Comparison of ENCODE assay signal across 8 mouse cellular contexts in the genomic region with DNA sequence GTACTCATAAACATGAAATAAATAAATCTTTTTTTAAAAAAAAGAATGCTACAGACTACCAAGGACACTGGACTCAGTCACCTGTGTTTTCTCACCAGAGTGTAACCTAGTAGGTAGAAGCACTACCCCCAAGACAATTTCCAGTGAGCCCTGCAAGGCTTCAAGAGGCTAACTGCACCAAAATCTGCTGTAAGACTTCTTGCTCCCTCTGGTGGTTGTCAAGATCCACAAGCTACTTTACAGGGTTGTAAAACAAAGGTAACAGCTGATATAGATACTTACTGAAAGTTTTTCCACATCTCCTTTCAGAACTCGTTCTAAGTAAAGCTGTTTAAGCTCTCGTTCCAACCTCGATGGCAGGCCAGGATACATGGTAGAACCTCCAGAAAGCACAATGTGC. TPM values are rescaled to one million over a fixed set of nuclear protein-coding genes. Genes with fewer than 3 reads are reported as not detected.
DNase-seq lines count a peak whose midpoint lies in the region; ATAC-seq and TF ChIP-seq lines count a peak whose summit lies in the region.

No protein-coding gene starts in this region.

- peaks cover 63% of the 10 kb centered on the region for H3K36me3 ChIP-seq in intestine, postnatal 0 days (ENCODE audit: control insufficient read depth, insufficient read depth)

- TF ChIP-seq CTCF in intestine, postnatal 0 days (IDR thresholded peaks at IDR 0.05; ENCODE audit: low read depth) = peak; percentile 80

- H3K27ac ChIP-seq in intestine, postnatal 0 days (ENCODE audit: low read depth, low read length) = no peak overlapping the region

- no peak overlapping the region for H3K4me3 ChIP-seq in intestine, postnatal 0 days (ENCODE audit: low read depth, low read length)

- no peaks in the 10 kb centered on the region for H3K9me3 ChIP-seq in intestine, postnatal 0 days (ENCODE audit: control insufficient read depth)

- 63% methylated on average over 3 of the region's 3 CpGs for WGBS in intestine, postnatal 0 days

- no peaks in the 10 kb centered on the region for H3K4me1 ChIP-seq in intestine, postnatal 0 days (replicated peaks; ENCODE audit: control insufficient read depth, insufficient read depth, low read length)

- H3K9ac ChIP-seq in intestine, postnatal 0 days (ENCODE audit: low read depth, low read length) = no peak overlapping the region

- no peaks in the 10 kb centered on the region for H3K27me3 ChIP-seq in intestine, postnatal 0 days (replicated peaks; ENCODE audit: control insufficient read depth, insufficient read depth, low read length)

- ATAC-seq in intestine, postnatal 0 days = no peak
- no peak for ATAC-seq in monocyte, adult 5-6 weeks (replicated peaks; ENCODE audit: insufficient number of reproducible peaks, low FRiP score, low TSS enrichment, poor library complexity, severe bottlenecking)

- H3K4me2 ChIP-seq in intestine, postnatal 0 days (replicated peaks; ENCODE audit: low read depth) = no peak overlapping the region

- DNase-seq in frontal cortex, adult 2 months (ENCODE audit: extremely low spot score in 1 of 2, low spot score in 1 of 2) = peak; percentile 38 to 80
- no peak for DNase-seq in frontal cortex, postnatal 10 days (ENCODE audit: low spot score in 2 of 2)
- peak; percentile 52 for DNase-seq in right cerebral cortex, adult 18-20 months
- no peak for DNase-seq in right cerebral cortex, postnatal 14 days
- DNase-seq in cerebellum, postnatal 14 days = peak; percentile 51 to 70
- peak; percentile 62 for DNase-seq in naive thymus-derived CD4-positive, alpha-beta T cell, adult 2 months (ENCODE audit: low read depth)

RNA-seq across cellular contexts. Expression of a gene that starts 40.5 kb away (rescaled TPM):
- 123 and 145 TPM in 2 replicates for polyA plus RNA-seq in frontal cortex, adult 2 months (2012; rRNA removed)
- 109 and 111 TPM in 2 replicates for polyA plus RNA-seq in intestine, postnatal 0 days (2015; fragmentation: Nextera tagmentation; extraction: Ambion mirVana)
- 561 to 661 TPM (median 575 TPM) in 3 replicates for total RNA-seq in monocyte, adult 5-6 weeks (2017)

Comparison
In these comparisons a context has a peak if more than half of its experiments do, and no peak if none do; other contexts are left out.
1. DNase-seq: peak in frontal cortex, adult 2 months (2 of 2), right cerebral cortex, adult 18-20 months (single experiment), cerebellum, postnatal 14 days (2 of 2) and naive thymus-derived CD4-positive, alpha-beta T cell, adult 2 months (single experiment); none in frontal cortex, postnatal 10 days (0 of 2) and right cerebral cortex, postnatal 14 days (single experiment).